Mouse (Mus musculus): Measurements from ENCODE around the gene Mrpl12. TPM values are rescaled to one million over a fixed set of nuclear protein-coding genes. Genes with fewer than 3 reads are reported as not detected.

The Mrpl12 gene
- polyA plus RNA-seq, 1 experiment = 58.0 TPM

GRCm38 (mm10) chr11:120453306-120453705 is 31.1 kb upstream of the Mrpl12 start, which contains the start of gene Pde6g:
Gene Pde6g (minus strand): TSS chr11:120453500.
- TF ChIP-seq POLR2A (IDR thresholded peaks at IDR 0.05; ENCODE audit: low read depth, low read length) = no peak
- no peak for TF ChIP-seq CTCF (IDR thresholded peaks at IDR 0.05; ENCODE audit: borderline replicate concordance, insufficient read depth, low read length)
- Histone ChIP-seq H3K4me1 (ENCODE audit: control insufficient read depth, insufficient read depth, low read length) (no peaks in the 10 kb centered on the region), H3K4me3 (ENCODE audit: insufficient read depth, low read length) (no peak within 1 kb of the TSS), H3K27ac (ENCODE audit: insufficient read depth, low read length) (no peak within 1 kb of the TSS)

- H3K4me3 ChIP-seq (ENCODE audit: insufficient read depth, low read length) = no peak overlapping the region
Measured at GRCm38 (mm10) chr11:120454965-120455364, 29.4 kb upstream of the Mrpl12 start.

GRCm38 (mm10) chr11:120455413-120455812 is 29.0 kb upstream of the Mrpl12 start:
- Histone ChIP-seq H3K4me1 (ENCODE audit: control insufficient read depth, insufficient read depth, low read length) (no peaks in the 10 kb centered on the region), H3K4me3 (ENCODE audit: insufficient read depth, low read length) (no peak overlapping the region), H3K27ac (ENCODE audit: insufficient read depth, low read length) (no peak overlapping the region)
- no peak for TF ChIP-seq CTCF (IDR thresholded peaks at IDR 0.05; ENCODE audit: borderline replicate concordance, insufficient read depth, low read length)
- no peak for TF ChIP-seq POLR2A (IDR thresholded peaks at IDR 0.05; ENCODE audit: low read depth, low read length)

More at GRCm38 (mm10) chr11:120454965-120455364, 29.4 kb upstream of the Mrpl12 start:
- no peaks in the 10 kb centered on the region for H3K4me1 ChIP-seq (ENCODE audit: control insufficient read depth, insufficient read depth, low read length)
- TF ChIP-seq POLR2A (IDR thresholded peaks at IDR 0.05; ENCODE audit: low read depth, low read length) = no peak
- no peak for TF ChIP-seq CTCF (IDR thresholded peaks at IDR 0.05; ENCODE audit: borderline replicate concordance, insufficient read depth, low read length)
- no peak overlapping the region for H3K27ac ChIP-seq (ENCODE audit: insufficient read depth, low read length)

- Histone ChIP-seq H3K4me1 (ENCODE audit: control insufficient read depth, insufficient read depth, low read length) (no peaks in the 10 kb centered on the region), H3K4me3 (ENCODE audit: insufficient read depth, low read length) (peak overlapping the region; percentile 83), H3K27ac (ENCODE audit: insufficient read depth, low read length) (peak overlapping the region; percentile 16)
- TF ChIP-seq CTCF (IDR thresholded peaks at IDR 0.05; ENCODE audit: borderline replicate concordance, insufficient read depth, low read length) = no peak
- TF ChIP-seq POLR2A (IDR thresholded peaks at IDR 0.05; ENCODE audit: low read depth, low read length) = peak; percentile 14; the same call in 1 of the 2 replicates
Measured at GRCm38 (mm10) chr11:120457370-120457769, 27.0 kb upstream of the Mrpl12 start.

- H3K27ac ChIP-seq (ENCODE audit: insufficient read depth, low read length) = peak within 1 kb of the TSS; percentile 16
- peak; percentile 84 for TF ChIP-seq POLR2A (IDR thresholded peaks at IDR 0.05; ENCODE audit: low read depth, low read length)
- TF ChIP-seq CTCF (IDR thresholded peaks at IDR 0.05; ENCODE audit: borderline replicate concordance, insufficient read depth, low read length) = no peak
- H3K4me1 ChIP-seq (ENCODE audit: control insufficient read depth, insufficient read depth, low read length) = no peaks in the 10 kb centered on the region
- H3K4me3 ChIP-seq (ENCODE audit: insufficient read depth, low read length) = peak within 1 kb of the TSS; percentile 83
Measured at GRCm38 (mm10) chr11:120457772-120458751, 26.4 kb upstream of the Mrpl12 start, which contains the start of the genes Oxld1 and Ccdc137. Gene Oxld1 (minus strand): TSS chr11:120458068. Gene Ccdc137 (plus strand): TSS chr11:120458115.

- TF ChIP-seq POLR2A (IDR thresholded peaks at IDR 0.05; ENCODE audit: low read depth, low read length) (no peak), CTCF (IDR thresholded peaks at IDR 0.05; ENCODE audit: borderline replicate concordance, insufficient read depth, low read length) (no peak)
- H3K4me3 ChIP-seq (ENCODE audit: insufficient read depth, low read length) = peak overlapping the region; percentile 83
- no peak overlapping the region for H3K27ac ChIP-seq (ENCODE audit: insufficient read depth, low read length)
- no peaks in the 10 kb centered on the region for H3K4me1 ChIP-seq (ENCODE audit: control insufficient read depth, insufficient read depth, low read length)
Measured at GRCm38 (mm10) chr11:120458847-120459597, 25.4 kb upstream of the Mrpl12 start.

- peaks cover 5% of the 10 kb centered on the region; the same call in 1 of the 2 replicates for H3K4me1 ChIP-seq (ENCODE audit: control insufficient read depth, insufficient read depth, low read length)
Measured at GRCm38 (mm10) chr11:120463536-120463935, 20.9 kb upstream of the Mrpl12 start.

GRCm38 (mm10) chr11:120464365-120464764 is 20.0 kb upstream of the Mrpl12 start:
- H3K4me3 ChIP-seq (ENCODE audit: insufficient read depth, low read length) = no peak overlapping the region
- H3K27ac ChIP-seq (ENCODE audit: insufficient read depth, low read length) = no peak overlapping the region
- TF ChIP-seq CTCF (IDR thresholded peaks at IDR 0.05; ENCODE audit: borderline replicate concordance, insufficient read depth, low read length) (no peak), POLR2A (IDR thresholded peaks at IDR 0.05; ENCODE audit: low read depth, low read length) (no peak)
- peaks cover 5% of the 10 kb centered on the region; the same call in 1 of the 2 replicates for H3K4me1 ChIP-seq (ENCODE audit: control insufficient read depth, insufficient read depth, low read length)

More at GRCm38 (mm10) chr11:120463536-120463935, 20.9 kb upstream of the Mrpl12 start:
- TF ChIP-seq POLR2A (IDR thresholded peaks at IDR 0.05; ENCODE audit: low read depth, low read length) (no peak), CTCF (IDR thresholded peaks at IDR 0.05; ENCODE audit: borderline replicate concordance, insufficient read depth, low read length) (no peak)
- H3K4me3 ChIP-seq (ENCODE audit: insufficient read depth, low read length) = no peak overlapping the region
- H3K27ac ChIP-seq (ENCODE audit: insufficient read depth, low read length) = no peak overlapping the region

GRCm38 (mm10) chr11:120465521-120465920 is 18.9 kb upstream of the Mrpl12 start:
- Histone ChIP-seq H3K27ac (ENCODE audit: insufficient read depth, low read length) (no peak overlapping the region), H3K4me1 (ENCODE audit: control insufficient read depth, insufficient read depth, low read length) (peaks cover 5% of the 10 kb centered on the region; the same call in 1 of the 2 replicates), H3K4me3 (ENCODE audit: insufficient read depth, low read length) (0 out of 2 replicates have a peak overlapping the region, but pooled peaks have one; percentile 7)
- TF ChIP-seq CTCF (IDR thresholded peaks at IDR 0.05; ENCODE audit: borderline replicate concordance, insufficient read depth, low read length) (no peak), POLR2A (IDR thresholded peaks at IDR 0.05; ENCODE audit: low read depth, low read length) (no peak)

Measured in embryonic fibroblast, embryonic 13.5 days (primary cell).